Mouse (Mus musculus): ENCODE results near the gene Gabbr2. TPM values are rescaled to one million over a fixed set of nuclear protein-coding genes. Genes with fewer than 3 reads are reported as not detected.

The Gabbr2 gene
- polyA plus RNA-seq (2012), result not detected in 2 replicates

- no peak for TF ChIP-seq TAL1 (IDR thresholded peaks at IDR 0.05; ENCODE audit: low read length)
- H3K9me3 ChIP-seq (ENCODE audit: control insufficient read depth, low read length), result peaks cover 3% of the 10 kb centered on the region; the same call in 1 of the 2 replicates
- no peak within 1 kb of the TSS for H3K4me3 ChIP-seq (replicated peaks)
- no peaks in the 10 kb centered on the region for H3K4me1 ChIP-seq (ENCODE audit: control insufficient read depth)
- peaks cover 59% of the 10 kb centered on the region for H3K27me3 ChIP-seq (ENCODE audit: control insufficient read depth)
- no peaks in the 10 kb centered on the region for H3K36me3 ChIP-seq (ENCODE audit: control insufficient read depth)
Observed at GRCm38 (mm10) chr4:46991016-46991958, at the start of gene Gabbr2. Gabbr2 (minus strand) TSS chr4:46991873.

- H3K9me3 ChIP-seq (ENCODE audit: control insufficient read depth, low read length), result no peaks in the 10 kb centered on the region
- H3K36me3 ChIP-seq (ENCODE audit: control insufficient read depth), result no peaks in the 10 kb centered on the region
- no peaks in the 10 kb centered on the region for H3K27me3 ChIP-seq (ENCODE audit: control insufficient read depth)
- H3K4me1 ChIP-seq (ENCODE audit: control insufficient read depth), result no peaks in the 10 kb centered on the region
- no peak overlapping the region for H3K4me3 ChIP-seq (replicated peaks)
- TF ChIP-seq TAL1 (IDR thresholded peaks at IDR 0.05; ENCODE audit: low read length) (no peak), GATA1 (IDR thresholded peaks at IDR 0.05; ENCODE audit: low read length) (no peak)
Observed at GRCm38 (mm10) chr4:47039586-47039985, 47.9 kb upstream of the Gabbr2 start.

- no peaks in the 10 kb centered on the region for H3K9me3 ChIP-seq (ENCODE audit: control insufficient read depth, low read length)
Observed at GRCm38 (mm10) chr4:47037321-47037657, 45.6 kb upstream of the Gabbr2 start.

GRCm38 (mm10) chr4:47036486-47037320 lies 45.0 kb upstream of the Gabbr2 start:
- no peaks in the 10 kb centered on the region for H3K9me3 ChIP-seq (ENCODE audit: control insufficient read depth, low read length)
- no peaks in the 10 kb centered on the region for H3K4me1 ChIP-seq (ENCODE audit: control insufficient read depth)
- no peak for TF ChIP-seq TAL1 (IDR thresholded peaks at IDR 0.05; ENCODE audit: low read length)
- TF ChIP-seq GATA1 (IDR thresholded peaks at IDR 0.05; ENCODE audit: low read length), result no peak
- no peaks in the 10 kb centered on the region for H3K36me3 ChIP-seq (ENCODE audit: control insufficient read depth)
- H3K27me3 ChIP-seq (ENCODE audit: control insufficient read depth), result no peaks in the 10 kb centered on the region
- no peak overlapping the region for H3K4me3 ChIP-seq (replicated peaks)

More at GRCm38 (mm10) chr4:47037321-47037657, 45.6 kb upstream of the Gabbr2 start:
- Histone ChIP-seq H3K4me1 (ENCODE audit: control insufficient read depth) (no peaks in the 10 kb centered on the region), H3K27me3 (ENCODE audit: control insufficient read depth) (no peaks in the 10 kb centered on the region), H3K4me3 (replicated peaks) (no peak overlapping the region), H3K36me3 (ENCODE audit: control insufficient read depth) (no peaks in the 10 kb centered on the region)
- no peak for TF ChIP-seq TAL1 (IDR thresholded peaks at IDR 0.05; ENCODE audit: low read length)
- TF ChIP-seq GATA1 (IDR thresholded peaks at IDR 0.05; ENCODE audit: low read length), result no peak

- Histone ChIP-seq H3K4me1 (ENCODE audit: control insufficient read depth) (no peaks in the 10 kb centered on the region), H3K36me3 (ENCODE audit: control insufficient read depth) (no peaks in the 10 kb centered on the region), H3K27me3 (ENCODE audit: control insufficient read depth) (no peaks in the 10 kb centered on the region), H3K4me3 (replicated peaks) (no peak overlapping the region), H3K9me3 (ENCODE audit: control insufficient read depth, low read length) (no peaks in the 10 kb centered on the region)
- TF ChIP-seq TAL1 (IDR thresholded peaks at IDR 0.05; ENCODE audit: low read length) (no peak), GATA1 (IDR thresholded peaks at IDR 0.05; ENCODE audit: low read length) (no peak)
Observed at GRCm38 (mm10) chr4:47035536-47035935, 43.9 kb upstream of the Gabbr2 start.

- H3K9me3 ChIP-seq (ENCODE audit: control insufficient read depth, low read length), result no peaks in the 10 kb centered on the region
- H3K36me3 ChIP-seq (ENCODE audit: control insufficient read depth), result no peaks in the 10 kb centered on the region
- H3K4me3 ChIP-seq (replicated peaks), result no peak overlapping the region
- H3K27me3 ChIP-seq (ENCODE audit: control insufficient read depth), result no peaks in the 10 kb centered on the region
- H3K4me1 ChIP-seq (ENCODE audit: control insufficient read depth), result no peaks in the 10 kb centered on the region
- no peak for TF ChIP-seq TAL1 (IDR thresholded peaks at IDR 0.05; ENCODE audit: low read length)
- no peak for TF ChIP-seq GATA1 (IDR thresholded peaks at IDR 0.05; ENCODE audit: low read length)
Observed at GRCm38 (mm10) chr4:47032171-47032570, 40.5 kb upstream of the Gabbr2 start.

- H3K4me3 ChIP-seq (replicated peaks), result no peak overlapping the region
- no peak for TF ChIP-seq GATA1 (IDR thresholded peaks at IDR 0.05; ENCODE audit: low read length)
- no peak for TF ChIP-seq TAL1 (IDR thresholded peaks at IDR 0.05; ENCODE audit: low read length)
- H3K36me3 ChIP-seq (ENCODE audit: control insufficient read depth), result no peaks in the 10 kb centered on the region
- no peaks in the 10 kb centered on the region for H3K4me1 ChIP-seq (ENCODE audit: control insufficient read depth)
- H3K27me3 ChIP-seq (ENCODE audit: control insufficient read depth), result peaks cover 2% of the 10 kb centered on the region; the same call in 1 of the 2 replicates
- no peaks in the 10 kb centered on the region for H3K9me3 ChIP-seq (ENCODE audit: control insufficient read depth, low read length)
Observed at GRCm38 (mm10) chr4:47028791-47029190, 37.1 kb upstream of the Gabbr2 start.

GRCm38 (mm10) chr4:47023949-47024348 lies 32.3 kb upstream of the Gabbr2 start:
- H3K9me3 ChIP-seq (ENCODE audit: control insufficient read depth, low read length), result no peaks in the 10 kb centered on the region
- no peak overlapping the region for H3K4me3 ChIP-seq (replicated peaks)
- H3K36me3 ChIP-seq (ENCODE audit: control insufficient read depth), result no peaks in the 10 kb centered on the region
- H3K27me3 ChIP-seq (ENCODE audit: control insufficient read depth), result peaks cover 2% of the 10 kb centered on the region; the same call in 1 of the 2 replicates
- H3K4me1 ChIP-seq (ENCODE audit: control insufficient read depth), result no peaks in the 10 kb centered on the region
- TF ChIP-seq GATA1 (IDR thresholded peaks at IDR 0.05; ENCODE audit: low read length), result no peak
- no peak for TF ChIP-seq TAL1 (IDR thresholded peaks at IDR 0.05; ENCODE audit: low read length)

Measured in erythroblast, embryonic 14.5 days (primary cell).